Mouse (Mus musculus) forebrain, embryonic 16.5 days (tissue): ENCODE measurements around the gene Glt8d1. TPM values are rescaled to one million over a fixed set of nuclear protein-coding genes. Genes with fewer than 3 reads are reported as not detected.

Source experiments
- ATAC-seq: fragments of 200-750 bp; cut with Nextera tagmentation; 2 replicates; pipeline ENCODE4 v1.8.0; 2017; ENCODE audit warnings: mild to moderate bottlenecking, moderate library complexity
- H3K27ac ChIP-seq: fragments of 300-500 bp; sonication (generic); 2 replicates; pipeline ENCODE4 v1.5.1; 2014; ENCODE audit warnings: low read length, control low read depth
- H3K27me3 ChIP-seq: fragments of 300-500 bp; sonication (generic); replicated peaks from 2 replicates; pipeline ENCODE4 v1.6.1; 2014; ENCODE audit warnings: low read length; ENCODE audit not compliant: control insufficient read depth, insufficient read depth
- H3K36me3 ChIP-seq: fragments of 300-500 bp; sonication (generic); 2 replicates; pipeline ENCODE4 v1.6.1; 2014; ENCODE audit not compliant: control insufficient read depth, insufficient read depth
- H3K4me1 ChIP-seq: fragments of 300-500 bp; sonication (generic); replicated peaks from 2 replicates; pipeline ENCODE4 v1.6.1; 2014; ENCODE audit warnings: low read length; ENCODE audit not compliant: control insufficient read depth, insufficient read depth
- H3K4me2 ChIP-seq: fragments of 300-500 bp; sonication (generic); 2 replicates; pipeline ENCODE4 v1.6.1; 2014; ENCODE audit warnings: mild to moderate bottlenecking, low read length, control low read depth
- H3K4me3 ChIP-seq: fragments of 300-500 bp; sonication (generic); replicated peaks from 2 replicates; pipeline ENCODE4 v1.5.1; 2014; ENCODE audit warnings: mild to moderate bottlenecking, low read length, control low read depth
- H3K9ac ChIP-seq: fragments of 300-500 bp; sonication (generic); replicated peaks from 2 replicates; pipeline ENCODE4 v1.6.1; 2014; ENCODE audit warnings: low read depth, low read length, control low read depth
- H3K9me3 ChIP-seq: fragments of 300-500 bp; sonication (generic); 2 replicates; pipeline ENCODE4 v1.6.1; 2016; ENCODE audit warnings: low read length; ENCODE audit not compliant: control insufficient read depth
- WGBS: fragments of 180-500 bp; shearing (Covaris S2); extraction: QIAGEN DNeasy Blood & Tissue Kit; methylation state at CpG from one replicate; pipeline ENCODE4 v1.1.7; 2014; 5-methylcytosine and 5-hydroxymethylcytosine counted together
- polyA plus RNA-seq: library from polyadenylated mRNA; unstranded; fragments of >200 nt; fragmentation: Nextera tagmentation; extraction: Ambion mirVana; gene quantifications from 2 replicates; pipeline ENCODE4 v1.2.1, GENCODE M21; 2015

Gene Glt8d1
- 51.8 and 54.2 TPM in 2 replicates for polyA plus RNA-seq

GRCm38 (mm10) chr14:31001307-31002205 is at the start of gene Glt8d1, which contains the start of gene Spcs1:
TSS of gene Glt8d1 (plus strand) at chr14:31001400.
TSS of gene Spcs1 (minus strand) at chr14:31001672.
- Histone ChIP-seq H3K36me3 (no peaks in the 10 kb centered on the region), H3K4me2 (peak within 1 kb of the TSS; percentile 66), H3K9ac (peak within 1 kb of the TSS; percentile 96), H3K9me3 (no peaks in the 10 kb centered on the region), H3K4me3 (peak within 1 kb of the TSS; percentile 99), H3K27me3 (no peaks in the 10 kb centered on the region), H3K4me1 (peaks cover 15% of the 10 kb centered on the region), H3K27ac (peak within 1 kb of the TSS; percentile 90)
- ATAC-seq: peak; percentile 96
- under 1% methylated on average over 83 of the region's 84 CpGs for WGBS

GRCm38 (mm10) chr14:30958517-30958916 is 42.7 kb upstream of the Glt8d1 start:
- Histone ChIP-seq H3K4me1 (no peaks in the 10 kb centered on the region), H3K27me3 (no peaks in the 10 kb centered on the region), H3K4me3 (no peak overlapping the region), H3K9ac (no peak overlapping the region), H3K4me2 (no peak overlapping the region), H3K36me3 (peaks cover 2% of the 10 kb centered on the region; the same call in 1 of the 2 replicates), H3K27ac (no peak overlapping the region), H3K9me3 (no peaks in the 10 kb centered on the region)
- 84% methylated on average over 2 of the region's 2 CpGs for WGBS
- no peak for ATAC-seq

- H3K36me3 ChIP-seq: peaks cover 2% of the 10 kb centered on the region; the same call in 1 of the 2 replicates
- no peaks in the 10 kb centered on the region for H3K9me3 ChIP-seq
- ATAC-seq: no peak
- no peak overlapping the region for H3K27ac ChIP-seq
- no peak overlapping the region for H3K4me2 ChIP-seq
- H3K9ac ChIP-seq: no peak overlapping the region
- no peaks in the 10 kb centered on the region for H3K4me1 ChIP-seq
- no peaks in the 10 kb centered on the region for H3K27me3 ChIP-seq
- H3K4me3 ChIP-seq: no peak overlapping the region
- 94% methylated on average over 4 of the region's 4 CpGs for WGBS
Observed at GRCm38 (mm10) chr14:30959031-30959430, 42.2 kb upstream of the Glt8d1 start.

GRCm38 (mm10) chr14:30960366-30960765 is 40.8 kb upstream of the Glt8d1 start:
- H3K27ac ChIP-seq: no peak overlapping the region
- no peaks in the 10 kb centered on the region for H3K9me3 ChIP-seq
- no peak for ATAC-seq
- H3K4me1 ChIP-seq: no peaks in the 10 kb centered on the region
- 97% methylated on average over 1 of the region's 1 CpGs for WGBS
- H3K4me3 ChIP-seq: no peak overlapping the region
- no peaks in the 10 kb centered on the region for H3K27me3 ChIP-seq
- no peak overlapping the region for H3K9ac ChIP-seq
- H3K36me3 ChIP-seq: peaks cover 2% of the 10 kb centered on the region; the same call in 1 of the 2 replicates
- no peak overlapping the region for H3K4me2 ChIP-seq

GRCm38 (mm10) chr14:30974204-30974603 is 27.0 kb upstream of the Glt8d1 start:
- Histone ChIP-seq H3K27ac (peak overlapping the region; percentile 23; the same call in 1 of the 2 replicates), H3K4me3 (no peak overlapping the region), H3K4me1 (no peaks in the 10 kb centered on the region), H3K36me3 (peaks cover 9% of the 10 kb centered on the region; the same call in 1 of the 2 replicates), H3K4me2 (no peak overlapping the region), H3K9ac (no peak overlapping the region), H3K27me3 (no peaks in the 10 kb centered on the region), H3K9me3 (no peaks in the 10 kb centered on the region)
- no peak for ATAC-seq
- 32% methylated on average over 6 of the region's 6 CpGs for WGBS

- no peak overlapping the region for H3K4me3 ChIP-seq
- no peak overlapping the region for H3K27ac ChIP-seq
- H3K9ac ChIP-seq: no peak overlapping the region
- no peak overlapping the region for H3K4me2 ChIP-seq
- H3K9me3 ChIP-seq: no peaks in the 10 kb centered on the region
- WGBS: 90% methylated on average over 3 of the region's 3 CpGs
- H3K4me1 ChIP-seq: no peaks in the 10 kb centered on the region
- no peaks in the 10 kb centered on the region for H3K27me3 ChIP-seq
- ATAC-seq: no peak
- H3K36me3 ChIP-seq: peaks cover 5% of the 10 kb centered on the region; the same call in 1 of the 2 replicates
Observed at GRCm38 (mm10) chr14:30976222-30976621, 25.0 kb upstream of the Glt8d1 start.

GRCm38 (mm10) chr14:30996417-30996816 is 4.8 kb upstream of the Glt8d1 start:
- Histone ChIP-seq H3K4me1 (peaks cover 8% of the 10 kb centered on the region), H3K4me3 (no peak overlapping the region), H3K27me3 (no peaks in the 10 kb centered on the region), H3K36me3 (no peaks in the 10 kb centered on the region), H3K27ac (no peak overlapping the region), H3K9me3 (no peaks in the 10 kb centered on the region), H3K9ac (no peak overlapping the region), H3K4me2 (no peak overlapping the region)
- no peak for ATAC-seq

- Histone ChIP-seq H3K36me3 (no peaks in the 10 kb centered on the region), H3K9me3 (no peaks in the 10 kb centered on the region), H3K4me1 (peaks cover 15% of the 10 kb centered on the region), H3K9ac (peak overlapping the region; percentile 96; the same call in 1 of the 2 replicates), H3K27ac (no peak overlapping the region), H3K4me3 (peak overlapping the region; percentile 99), H3K27me3 (no peaks in the 10 kb centered on the region), H3K4me2 (peak overlapping the region; percentile 66)
- WGBS: 62% methylated on average over 10 of the region's 10 CpGs
- no peak for ATAC-seq
Observed at GRCm38 (mm10) chr14:31000356-31000755, 844 bp upstream of the Glt8d1 start.

- peaks cover 15% of the 10 kb centered on the region for H3K4me1 ChIP-seq
- H3K27me3 ChIP-seq: no peaks in the 10 kb centered on the region
- no peaks in the 10 kb centered on the region for H3K36me3 ChIP-seq
- no peaks in the 10 kb centered on the region for H3K9me3 ChIP-seq
- ATAC-seq: peak; percentile 24
- H3K9ac ChIP-seq: peak overlapping the region; percentile 96
- H3K27ac ChIP-seq: peak overlapping the region; percentile 90; the same call in 1 of the 2 replicates
- WGBS: under 1% methylated on average over 21 of the region's 21 CpGs
- H3K4me3 ChIP-seq: peak overlapping the region; percentile 99
- peak overlapping the region; percentile 66 for H3K4me2 ChIP-seq
Observed at GRCm38 (mm10) chr14:31000816-31001306, 339 bp upstream of the Glt8d1 start.
